Mouse (Mus musculus): ENCODE data around the gene Rarg.

Gene Rarg

GRCm38 (mm10) chr15:102204674-102205505 lies 52.4 kb downstream of the Rarg start, which contains the start of gene Csad:
TSS of gene Csad (minus strand) at chr15:102204724.
- no peak for DNase-seq (ENCODE audit: low read depth, low spot score)

DNA sequence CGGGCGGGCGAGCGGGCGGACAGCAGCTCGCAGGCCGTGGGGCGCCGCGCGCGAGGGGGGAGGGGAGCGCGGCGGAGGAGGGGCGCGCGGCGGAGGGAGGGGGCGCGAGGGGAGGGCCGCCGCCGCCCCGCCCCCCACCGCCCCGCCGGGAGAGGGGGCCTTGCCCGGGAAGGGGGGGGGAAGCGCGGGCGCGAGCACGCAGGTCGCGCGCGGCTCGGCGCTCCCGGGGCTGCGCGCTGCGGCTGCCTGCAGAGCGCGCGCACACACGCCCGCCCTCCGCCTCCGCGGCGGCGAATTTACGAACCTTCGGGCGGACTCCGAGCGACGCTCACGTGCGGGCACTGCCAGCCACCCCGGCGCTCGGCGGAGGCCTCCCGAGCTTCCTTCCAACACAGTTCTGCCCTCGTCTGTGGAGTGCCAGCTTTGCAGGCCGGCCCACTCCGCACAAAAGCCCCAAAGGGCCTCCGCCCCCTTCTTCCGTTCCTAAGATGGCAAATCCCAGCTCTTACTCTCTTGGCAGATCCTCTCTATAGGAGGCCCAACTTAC lies 53.4 kb downstream of the Rarg start:
- peak; percentile 85 for DNase-seq (ENCODE audit: low read depth, low spot score)

DNA sequence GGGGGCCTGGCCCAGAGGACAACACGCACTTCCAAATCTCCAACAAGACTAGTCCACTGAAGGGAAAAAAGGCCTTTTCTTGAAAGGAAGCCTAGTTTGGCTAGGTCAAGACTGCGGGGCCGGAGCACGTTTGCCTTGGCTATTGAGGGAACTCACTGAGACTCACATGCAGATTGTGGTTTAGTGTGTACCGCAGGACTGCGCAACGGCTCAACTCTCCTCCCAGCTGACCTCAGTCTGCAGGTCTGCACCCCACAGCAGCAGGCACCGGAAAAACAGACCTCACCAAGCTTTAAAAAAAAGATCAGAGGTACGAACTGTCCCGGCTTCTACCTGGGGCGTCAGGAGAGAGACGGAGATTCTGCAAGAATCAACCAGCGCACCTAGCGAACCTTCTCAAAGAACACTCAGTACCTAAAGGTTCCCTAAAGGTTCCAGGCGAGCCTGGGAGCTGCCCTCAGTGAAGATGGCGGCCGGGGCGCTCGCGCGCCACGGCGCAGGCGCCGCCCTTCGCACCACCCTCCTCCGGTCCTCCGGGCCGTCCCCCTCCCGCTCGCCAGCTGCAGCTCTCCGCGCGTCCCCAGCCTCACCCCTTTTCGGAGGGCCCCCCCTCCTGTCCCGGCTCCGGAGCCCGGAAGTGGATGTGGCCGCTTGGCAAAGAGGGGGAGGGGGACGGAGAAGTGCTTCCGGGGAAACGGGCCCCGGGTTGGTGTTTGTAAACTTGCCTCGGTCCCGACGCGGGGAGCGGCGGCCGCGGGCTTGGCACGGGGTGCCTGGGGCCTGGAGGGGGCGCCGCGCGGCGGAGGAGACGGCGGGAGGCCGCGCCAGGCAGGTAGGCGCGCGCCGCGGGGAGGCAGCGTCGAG lies 54.1 kb downstream of the Rarg start, which contains the start of gene Zfp740:
Gene Zfp740, plus strand, starts transcription at position 279 of the 864 bp plus-strand sequence.
- peak; percentile 96 for DNase-seq (ENCODE audit: low read depth, low spot score)

DNA sequence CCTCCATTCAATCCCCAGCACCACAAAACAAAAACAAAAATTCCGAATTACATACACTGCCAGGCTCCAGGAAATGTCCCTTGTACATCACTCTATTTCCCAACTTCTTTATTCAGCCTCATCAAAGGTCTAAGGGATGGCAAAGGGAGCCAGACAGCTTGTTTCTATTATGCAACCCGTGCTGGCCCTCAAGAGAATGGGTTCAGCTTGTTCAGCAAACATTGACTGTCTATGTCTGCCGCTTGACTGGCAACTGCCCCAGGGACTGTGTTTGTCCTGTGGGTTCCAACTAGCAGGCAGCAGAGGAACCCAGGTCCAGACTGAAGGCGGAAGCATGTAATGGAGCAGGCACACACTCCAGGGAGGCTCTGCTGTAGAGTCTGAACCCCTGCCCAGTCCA lies 58.5 kb downstream of the Rarg start:
- DNase-seq (ENCODE audit: low read depth, low spot score), result peak; percentile 19

DNA sequence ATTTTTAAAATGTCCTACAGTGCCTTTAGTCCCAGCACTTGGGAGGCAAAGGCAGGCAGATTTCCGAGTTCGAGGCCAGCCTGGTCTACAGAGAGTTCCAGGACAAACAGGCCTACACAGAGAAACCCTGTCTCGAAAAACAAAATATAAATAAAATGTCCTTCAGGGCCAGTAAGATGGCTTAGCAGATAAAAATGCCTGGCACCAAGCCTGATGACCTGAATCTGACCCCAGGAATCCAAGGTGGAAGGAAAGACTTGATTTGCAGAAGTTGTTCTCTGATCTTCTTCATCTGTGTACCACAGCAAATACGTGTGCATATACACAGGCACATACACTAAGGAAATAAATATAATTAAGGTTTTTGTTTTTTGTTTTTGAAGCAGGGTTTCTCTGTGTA lies 61.9 kb downstream of the Rarg start:
- DNase-seq (ENCODE audit: low read depth, low spot score), result peak; percentile 27

DNA sequence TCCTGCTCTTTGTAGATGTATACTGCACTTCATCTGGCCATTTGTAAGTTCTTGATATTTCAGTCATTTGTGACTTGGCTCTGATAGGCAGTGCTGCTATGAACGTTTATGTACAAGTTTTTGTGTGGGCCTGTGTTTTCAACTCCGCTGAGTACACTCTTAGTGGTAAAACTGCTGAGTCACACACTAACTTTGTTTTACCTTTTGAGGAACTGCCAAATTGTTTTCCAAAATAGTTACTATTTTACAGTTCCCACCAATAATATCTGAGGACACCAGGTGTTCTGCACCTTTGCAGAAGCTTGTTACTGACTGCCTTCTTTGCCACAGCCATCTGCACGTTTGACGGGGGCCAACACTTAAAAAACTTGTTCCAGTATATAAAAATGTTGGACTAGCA lies 62.9 kb downstream of the Rarg start:
- DNase-seq (ENCODE audit: low read depth, low spot score), result peak; percentile 17

DNA sequence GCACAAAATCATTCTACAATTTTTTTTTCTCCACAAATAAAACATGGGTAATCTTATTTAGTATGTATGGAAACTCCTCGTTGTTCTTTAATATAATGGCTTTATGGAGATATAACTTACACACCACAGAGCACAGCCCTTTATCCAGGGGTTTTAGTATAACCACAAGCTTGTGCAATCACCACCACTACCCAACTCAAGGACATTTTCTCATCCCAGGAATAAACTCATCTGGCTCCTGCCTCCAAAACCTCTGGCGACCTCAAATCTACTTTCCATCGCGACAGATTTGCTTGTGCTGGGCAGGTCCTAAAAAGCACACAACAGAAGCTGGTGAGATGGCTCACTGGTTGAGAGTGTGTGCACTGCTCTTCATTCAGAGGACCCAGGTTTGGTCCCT lies 63.7 kb downstream of the Rarg start:
- peak; percentile 65 for DNase-seq (ENCODE audit: low read depth, low spot score)

DNA sequence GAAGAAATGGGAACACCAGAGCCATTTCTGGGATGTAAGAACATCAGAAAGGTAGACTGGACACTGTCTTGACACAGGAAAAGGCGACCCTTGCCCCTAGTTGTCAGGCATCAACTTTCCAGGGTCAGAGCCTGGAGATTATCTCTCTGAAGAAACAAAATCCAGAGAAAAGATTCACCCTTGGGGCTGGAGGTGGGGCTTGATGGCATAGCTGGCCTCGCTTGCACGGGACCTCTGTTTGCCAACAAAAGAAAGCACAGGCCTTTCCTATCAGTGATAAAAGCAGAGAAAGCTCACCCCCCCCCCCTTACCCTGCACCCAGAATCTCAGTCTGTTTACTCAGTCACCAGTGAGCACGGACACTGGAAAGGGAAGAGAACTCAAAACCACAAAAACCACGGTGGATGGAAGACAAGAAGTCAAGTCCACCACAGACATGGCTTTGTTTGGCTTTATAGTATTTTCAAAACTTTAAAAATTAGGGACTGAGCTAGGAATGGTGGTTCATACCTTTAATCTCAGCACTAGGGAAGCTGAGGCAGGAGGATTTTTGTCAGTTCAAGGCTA lies 64.4 kb downstream of the Rarg start:
- DNase-seq (ENCODE audit: low read depth, low spot score), result peak; percentile 85

DNA sequence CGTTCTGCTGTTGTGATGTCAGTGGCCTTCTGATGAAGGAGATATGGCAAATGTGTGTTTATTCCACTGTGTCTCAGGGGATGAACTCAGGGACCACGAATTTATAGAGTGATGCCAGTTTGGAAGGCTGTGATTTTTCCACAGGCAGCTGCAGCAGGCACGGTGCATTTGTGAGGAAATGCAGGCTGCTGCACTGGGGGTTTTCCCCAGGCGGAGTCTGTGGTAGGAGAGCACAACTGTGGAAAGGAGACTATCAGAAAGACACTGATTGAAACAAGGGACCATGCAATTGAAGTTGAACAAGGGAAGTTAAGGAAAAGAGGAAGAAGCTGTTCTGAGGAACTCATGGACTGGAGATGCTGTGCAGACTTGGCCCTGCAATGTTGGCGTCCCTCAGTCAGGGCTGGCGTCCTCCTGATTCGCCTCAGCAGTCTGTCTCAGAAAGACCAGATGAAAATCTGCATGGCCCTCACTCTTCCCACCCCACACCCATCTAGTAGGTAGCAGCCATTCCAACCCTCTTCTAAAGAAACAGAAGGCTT lies 65.0 kb downstream of the Rarg start:
- peak; percentile 21 for DNase-seq (ENCODE audit: low read depth, low spot score)

- DNase-seq (ENCODE audit: low read depth, low spot score), result no peak
Observed at GRCm38 (mm10) chr15:102191699-102192098, 65.6 kb downstream of the Rarg start.

GRCm38 (mm10) chr15:102188883-102189282 lies 68.4 kb downstream of the Rarg start:
- no peak for DNase-seq (ENCODE audit: low read depth, low spot score)

GRCm38 (mm10) chr15:102188096-102188495 lies 69.2 kb downstream of the Rarg start:
- no peak for DNase-seq (ENCODE audit: low read depth, low spot score)

- DNase-seq (ENCODE audit: low read depth, low spot score), result no peak
Observed at GRCm38 (mm10) chr15:102186239-102186638, 71.1 kb downstream of the Rarg start.

Data from 3T3-L1 (cell line).